Mouse (Mus musculus) lung, postnatal 4 days (tissue): Measurements from ENCODE around the gene Sema3a.
A peak's percentile ranks its signal among the peaks of the same experiment; 100 is the strongest.

Experiments
- DNase-seq, 2 experiments: peaks; one replicate each; pipeline ENCODE4 v3.0.0; 2021

The Sema3a gene

DNA sequence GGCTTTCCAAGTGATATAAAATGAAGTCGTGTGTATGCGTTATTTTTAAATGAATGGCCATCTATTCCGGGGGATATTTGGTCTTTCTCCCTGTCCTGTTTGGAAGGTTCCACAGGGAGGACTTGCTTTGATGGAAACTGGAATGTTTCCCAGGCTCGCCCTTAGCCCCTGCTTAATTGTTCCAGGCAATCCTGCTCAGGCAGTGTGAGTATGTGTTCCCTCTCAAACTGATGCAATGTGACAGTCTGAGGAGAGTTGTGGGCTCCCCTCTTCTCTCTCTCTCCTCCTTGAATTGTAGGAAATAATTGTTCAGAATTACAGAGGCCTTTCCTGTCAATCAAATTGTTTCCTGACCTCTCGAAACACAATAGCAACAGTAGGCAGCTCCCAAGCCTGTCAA, 202.1 kb downstream of the Sema3a start:
- DNase-seq, result no peak

DNA sequence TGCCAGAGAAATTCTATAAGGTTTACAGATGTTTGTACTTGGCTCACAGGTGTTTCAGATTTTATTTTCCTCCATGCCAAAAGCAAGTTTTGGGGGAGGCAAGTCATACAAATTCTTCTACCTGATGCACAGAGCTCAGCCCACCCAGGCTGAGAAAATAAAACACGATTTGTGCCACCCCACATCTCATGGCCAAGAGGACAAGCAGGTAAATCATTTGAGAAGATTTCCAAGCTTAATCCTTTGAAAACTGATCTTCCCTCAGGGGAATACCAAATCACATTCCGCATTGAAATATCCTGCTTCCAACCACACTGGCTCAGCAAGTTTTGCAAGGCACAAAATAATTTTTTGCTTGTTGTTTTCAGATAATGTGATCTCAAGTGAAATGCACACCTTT, 206.2 kb downstream of the Sema3a start:
- DNase-seq, result no peak

DNA sequence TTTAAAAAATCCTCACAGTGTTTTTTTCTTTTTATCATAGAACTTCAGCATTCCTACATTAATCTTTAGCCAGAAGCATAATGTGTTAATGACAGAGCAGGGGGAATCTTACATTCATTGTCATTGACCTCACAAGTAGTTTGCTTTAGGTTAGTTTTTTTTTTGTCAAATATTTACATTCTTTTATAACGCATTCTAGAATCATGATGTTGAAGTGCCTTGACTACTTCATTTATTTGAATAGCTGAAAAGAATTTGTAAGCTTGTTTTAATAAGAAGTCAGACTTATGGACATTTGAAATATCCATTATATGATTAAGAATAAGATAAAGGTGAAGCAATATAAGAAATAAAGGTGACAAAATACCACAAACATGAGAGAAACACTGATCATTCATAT, 212.5 kb downstream of the Sema3a start:
- no peak for DNase-seq

DNA sequence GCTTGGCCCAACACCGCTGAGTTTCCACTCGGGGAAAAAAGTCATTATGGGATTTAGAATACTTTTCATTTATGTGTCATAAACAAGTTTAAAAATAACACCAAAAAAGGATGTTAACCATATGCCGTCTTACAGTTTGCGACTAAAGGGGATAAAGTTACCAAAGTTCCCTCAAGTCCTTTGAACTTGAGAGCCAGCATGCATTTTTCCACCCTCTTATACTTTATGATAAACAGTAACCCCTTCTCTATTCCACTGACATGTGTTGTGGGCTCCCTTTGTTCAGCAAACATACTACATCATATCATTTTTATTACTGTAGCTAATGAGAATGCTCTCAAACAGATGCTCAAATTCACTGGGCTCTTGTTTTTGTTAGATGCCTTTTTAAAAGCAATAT, 221.9 kb downstream of the Sema3a start:
- DNase-seq, result no peak

DNA sequence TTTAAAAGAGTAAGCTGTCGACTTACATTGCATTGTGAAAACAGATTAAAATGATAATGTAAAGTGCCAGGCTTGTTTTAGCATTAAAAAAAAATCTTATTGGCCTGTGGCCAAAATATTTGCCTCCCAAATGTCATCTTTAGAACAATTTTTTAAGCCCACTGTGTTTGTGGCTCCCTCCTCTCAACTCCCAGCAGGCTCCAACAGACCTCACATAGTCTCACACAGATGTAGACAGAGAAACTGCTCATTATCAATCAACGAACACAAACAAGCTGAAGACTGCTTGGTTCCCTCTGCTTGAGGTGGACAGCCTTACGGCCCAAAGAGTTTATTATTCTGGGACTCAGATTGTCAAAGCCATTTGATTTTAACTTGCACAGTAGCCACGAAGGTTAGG, 226.4 kb downstream of the Sema3a start:
- DNase-seq, result no peak

- DNase-seq, result no peak
These were observed 227.8 kb downstream of the Sema3a start for GRCm38 (mm10) chr5:13352995-13353394.

DNA sequence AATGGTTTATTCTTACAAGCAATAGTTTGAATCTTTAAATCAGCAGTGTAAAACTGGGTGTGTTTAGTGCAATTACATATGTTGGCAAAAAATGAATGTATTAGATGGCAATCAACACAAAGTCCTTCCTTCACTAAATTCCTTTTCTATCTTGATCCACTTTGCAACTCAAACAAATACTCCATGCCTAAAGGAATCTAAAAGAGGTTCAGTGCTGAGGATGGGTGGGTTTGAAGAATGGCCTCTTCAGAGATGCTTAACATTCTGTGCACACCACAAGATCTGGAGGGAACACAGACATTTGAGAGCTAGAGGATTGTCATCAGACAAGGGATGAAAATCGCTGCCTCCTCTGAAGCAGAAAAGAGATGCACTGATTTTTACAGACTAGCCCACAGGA, 228.3 kb downstream of the Sema3a start:
- DNase-seq, result no peak

DNA sequence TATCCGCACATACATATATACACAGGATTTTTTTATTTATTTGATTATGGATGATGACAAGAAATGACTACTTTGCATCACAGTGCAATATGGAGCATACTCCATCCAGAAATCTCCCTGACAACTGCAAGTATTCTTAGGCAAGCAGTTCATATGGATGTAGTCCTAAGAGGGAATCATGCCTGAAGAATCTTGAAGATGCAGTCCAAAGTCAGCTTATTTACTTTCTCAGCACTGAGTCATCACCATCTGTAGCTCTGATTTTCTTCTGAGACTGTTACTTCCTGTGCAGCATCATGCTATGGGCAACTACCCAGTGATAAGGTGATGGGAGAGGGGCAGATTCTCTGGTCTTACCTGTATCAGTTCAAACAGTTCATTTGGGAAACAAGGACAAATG, 229.7 kb downstream of the Sema3a start:
- no peak for DNase-seq

DNA sequence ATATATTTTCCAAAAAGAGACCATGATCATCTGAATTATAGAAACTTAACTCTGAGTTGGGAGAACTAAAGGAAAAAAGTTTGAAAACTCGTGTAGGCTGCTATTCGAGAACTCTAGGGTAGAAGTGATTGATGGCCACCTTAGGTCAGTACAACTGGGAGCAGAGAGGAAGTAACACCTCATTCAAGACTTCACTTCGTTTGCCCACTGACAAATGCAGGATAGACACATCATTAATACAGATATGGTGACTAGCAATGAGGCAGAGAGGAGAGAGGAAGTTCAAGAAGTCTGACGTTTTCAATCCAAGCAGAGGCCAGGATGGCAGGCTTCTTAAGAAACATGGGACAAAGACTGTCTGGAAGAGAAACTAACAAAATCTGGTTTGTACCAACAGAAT, 233.6 kb downstream of the Sema3a start:
- DNase-seq, result no peak

DNA sequence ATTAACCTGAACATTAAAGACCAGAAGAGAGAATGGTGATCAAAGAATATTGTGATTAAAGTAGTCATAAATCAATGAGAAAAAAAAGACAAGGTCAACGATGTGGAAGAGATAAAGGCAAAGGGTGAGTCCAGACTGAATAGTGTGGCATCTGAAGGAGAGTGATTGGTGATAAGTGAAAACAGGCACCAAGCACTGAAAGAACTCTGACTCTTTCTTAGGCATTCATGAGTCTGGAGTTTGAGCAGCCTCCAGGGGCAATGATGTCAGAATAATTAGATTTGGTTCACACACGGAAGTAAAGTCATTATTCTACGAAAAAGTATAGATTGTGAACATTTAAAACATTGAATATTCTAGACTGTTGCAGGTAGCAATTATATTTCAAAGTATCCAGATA, 235.5 kb downstream of the Sema3a start:
- DNase-seq, result no peak

DNA sequence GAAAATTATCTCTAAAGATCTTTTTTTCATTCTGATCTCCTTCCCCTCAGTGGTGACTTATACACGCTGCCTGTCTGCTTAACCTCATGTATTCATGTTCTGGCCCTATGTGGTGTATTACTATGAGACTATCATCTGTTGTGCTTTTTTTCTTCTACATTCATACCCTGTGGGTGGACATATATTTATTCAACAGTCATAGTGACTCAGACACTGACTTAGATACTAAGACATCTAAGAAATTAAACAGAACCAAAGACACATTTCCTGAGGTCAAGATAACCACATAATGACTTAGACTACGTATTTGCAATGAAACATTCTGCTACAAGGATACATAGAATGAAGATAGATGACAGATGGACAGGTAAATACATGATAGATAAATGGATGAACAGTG, 239.9 kb downstream of the Sema3a start:
- DNase-seq, result no peak

GRCm38 (mm10) chr5:13379223-13379622, 254.0 kb downstream of the Sema3a start:
- no peak for DNase-seq

- DNase-seq, result no peak
These were observed 258.8 kb downstream of the Sema3a start for GRCm38 (mm10) chr5:13384047-13384446.

DNA sequence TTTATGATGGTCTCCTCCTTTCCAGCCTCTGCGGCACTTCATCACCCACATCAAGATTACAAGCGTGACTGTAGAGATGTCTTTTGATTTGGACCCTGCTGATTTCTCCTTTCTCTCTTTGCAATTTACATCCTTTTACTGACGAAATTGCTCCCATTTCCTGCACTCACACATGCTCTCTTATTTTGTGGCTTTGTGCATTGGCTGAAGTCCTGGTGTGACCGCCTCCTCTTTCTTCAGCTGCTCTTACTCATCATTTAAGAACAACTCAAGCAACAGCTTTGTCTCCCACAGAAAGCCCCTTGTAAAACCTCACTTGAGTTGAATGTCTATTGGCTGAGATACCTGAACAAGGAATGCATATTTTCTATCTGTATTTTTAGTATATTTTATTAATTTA, 259.5 kb downstream of the Sema3a start:
- DNase-seq, result no peak

DNA sequence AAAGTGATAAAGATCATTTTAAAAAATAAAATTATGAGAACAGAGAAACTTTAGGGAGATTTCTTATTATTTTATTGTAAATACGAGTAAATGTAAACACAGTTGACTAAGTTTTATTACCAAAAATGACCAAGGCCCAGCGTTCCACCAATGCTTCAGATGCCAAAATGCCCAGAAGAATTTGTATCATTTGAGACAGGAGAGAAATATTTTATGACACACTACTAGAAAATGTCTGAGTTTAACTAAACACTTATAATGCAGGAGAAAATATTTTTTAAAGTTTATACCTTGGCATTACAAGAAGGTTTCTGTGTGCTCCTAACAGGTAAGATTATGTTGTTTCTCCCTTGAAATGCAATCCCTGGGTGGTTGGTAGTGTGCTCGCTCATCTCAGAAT, 261.4 kb downstream of the Sema3a start:
- DNase-seq, result no peak

DNA sequence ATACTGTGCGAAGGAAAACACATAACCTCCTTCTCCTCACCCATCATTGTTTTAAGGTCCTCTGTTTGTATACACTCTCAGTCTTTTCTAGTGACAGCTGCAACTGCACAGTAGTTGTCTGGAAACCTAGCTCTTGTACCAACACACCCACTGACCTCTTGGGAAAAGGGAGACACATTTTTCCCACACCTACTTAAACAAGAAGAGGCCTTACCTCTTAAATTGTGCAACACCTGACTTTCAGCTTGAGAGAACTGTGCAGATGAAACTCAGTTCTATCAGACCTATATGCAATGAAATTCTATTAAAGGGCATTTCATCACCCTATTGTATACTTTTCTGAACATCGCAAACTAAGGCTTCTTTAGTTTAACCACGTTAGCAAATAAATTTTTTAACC, 262.5 kb downstream of the Sema3a start:
- no peak for DNase-seq

GRCm38 (mm10) chr5:13389995-13390394, 264.8 kb downstream of the Sema3a start:
- DNase-seq, result no peak

DNA sequence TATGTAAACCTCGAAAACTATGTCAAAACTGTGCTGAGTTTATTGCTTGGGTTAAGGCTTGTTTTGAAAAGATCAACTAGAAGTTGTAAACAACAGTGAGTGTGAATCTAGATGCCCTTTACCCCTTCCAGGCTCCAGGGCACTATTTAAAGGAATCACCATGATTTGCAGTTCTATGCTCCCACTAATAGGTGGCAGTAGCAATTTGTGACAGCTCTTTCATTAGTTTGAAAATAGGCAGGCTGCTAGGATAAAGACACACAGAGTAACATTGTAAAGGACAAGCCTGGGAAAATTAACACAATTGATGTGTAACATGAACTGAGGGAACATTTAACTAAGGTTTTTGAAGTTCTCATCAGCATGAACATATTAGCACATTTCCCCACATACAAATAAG, 280.2 kb downstream of the Sema3a start:
- no peak for DNase-seq

DNA sequence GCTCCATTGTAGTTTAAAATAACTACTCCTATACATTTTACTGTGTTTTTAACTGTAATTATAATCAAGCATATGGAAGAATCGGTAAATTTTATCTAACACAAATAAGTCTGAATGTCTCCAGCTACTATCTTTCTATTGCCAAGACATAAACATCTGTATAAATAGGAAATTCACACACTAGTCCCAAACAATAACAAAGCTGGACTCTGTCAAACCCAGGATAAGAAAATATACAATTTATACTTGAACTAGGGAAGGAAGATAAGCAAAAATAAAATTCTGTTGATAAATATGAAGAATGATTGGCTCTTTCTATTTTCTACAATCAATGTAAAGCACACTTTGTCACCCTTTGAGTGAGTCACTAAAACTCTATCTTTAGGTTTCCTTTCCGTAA, 280.9 kb downstream of the Sema3a start:
- no peak for DNase-seq

DNA sequence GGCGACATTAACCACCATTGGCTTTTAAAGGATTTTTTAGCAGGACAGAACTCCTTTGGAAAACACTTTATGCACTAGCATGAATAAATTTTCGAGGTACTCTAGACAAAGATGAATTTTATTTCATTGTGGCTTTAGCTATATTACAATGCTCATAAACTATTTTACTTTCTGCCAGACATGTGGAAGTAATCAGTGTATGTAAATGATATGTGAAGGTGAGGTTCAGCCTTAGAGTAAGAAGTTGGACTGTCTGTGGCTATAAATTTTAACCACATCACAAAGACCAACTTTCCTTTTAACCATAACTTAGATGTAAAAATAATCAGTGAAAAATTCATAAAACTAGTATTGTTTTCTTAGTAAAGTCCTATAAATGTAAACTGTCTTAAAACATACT, 286.7 kb downstream of the Sema3a start:
- no peak for DNase-seq

DNA sequence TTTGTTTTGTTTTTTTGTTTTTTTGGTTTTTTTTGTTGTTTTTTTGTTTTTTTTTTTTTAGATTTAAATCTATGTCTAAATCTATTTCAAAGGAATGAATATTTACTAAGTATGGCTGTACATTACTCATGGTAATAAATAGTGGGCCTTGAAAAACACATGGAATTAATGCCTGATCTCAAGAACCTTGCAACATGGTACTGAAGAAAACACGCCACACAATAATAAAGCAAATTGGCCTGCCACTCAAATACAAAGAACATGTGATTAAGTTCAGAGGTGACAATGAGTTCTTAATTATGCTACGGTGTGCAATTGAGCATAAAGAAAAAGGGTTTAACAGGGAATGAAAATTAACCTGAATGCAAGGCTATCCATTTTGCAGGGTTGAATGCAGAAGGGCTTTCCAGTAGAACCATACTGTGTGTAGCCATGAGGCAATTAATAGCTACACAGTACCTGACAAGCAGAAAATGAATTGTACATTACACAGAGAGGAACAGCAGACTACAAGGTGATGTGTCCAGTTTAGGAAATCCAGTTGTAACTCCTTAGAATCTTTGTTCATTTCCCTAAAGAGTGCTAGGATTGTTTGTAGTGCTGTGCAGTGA, 288.8 kb downstream of the Sema3a start:
- DNase-seq, result no peak

DNA sequence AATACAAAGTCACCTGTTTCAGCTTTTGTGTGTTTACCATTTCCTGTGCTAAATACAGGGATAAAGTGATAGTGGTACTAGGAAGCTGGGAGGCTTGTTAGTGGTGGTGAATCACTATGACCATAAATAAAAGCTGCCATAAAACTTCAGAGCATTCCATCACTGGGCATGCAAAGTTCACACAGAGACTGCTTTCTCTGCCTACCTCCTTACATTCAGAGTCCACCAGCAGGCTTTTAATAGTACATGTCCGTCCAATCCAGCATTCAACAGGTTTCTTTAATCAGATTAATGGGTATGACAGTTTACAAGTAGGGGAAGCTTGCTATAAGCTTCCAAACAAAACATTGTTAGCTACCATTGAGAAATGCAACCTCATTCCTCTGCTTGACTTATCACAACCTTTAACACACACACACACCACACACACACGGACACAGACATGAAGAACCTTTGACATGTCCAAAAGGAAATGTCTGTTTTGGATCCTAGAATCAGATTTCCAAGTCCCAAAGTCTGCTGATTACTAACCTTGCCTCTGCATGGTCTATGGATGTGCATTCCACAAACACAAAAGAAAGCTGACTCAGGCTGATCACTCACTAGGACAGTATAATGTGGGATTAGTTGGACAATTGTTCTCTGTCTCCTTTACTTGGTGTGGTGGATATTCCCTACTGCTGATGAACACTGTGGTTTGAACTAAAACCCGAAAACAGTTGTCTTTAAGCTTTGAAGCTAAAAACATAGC, 291.9 kb downstream of the Sema3a start:
- DNase-seq, result no peak

- no peak for DNase-seq
These were observed 296.2 kb downstream of the Sema3a start for GRCm38 (mm10) chr5:13421276-13421925.

GRCm38 (mm10) chr5:13428702-13429101, 303.5 kb downstream of the Sema3a start:
- peak in 1 of 2 experiments; percentile 18 for DNase-seq
